Mouse (Mus musculus): Measurements from ENCODE around the gene Jak2.

The Jak2 gene

GRCm38 (mm10) chr19:29354895-29355877, 103.6 kb downstream of the Jak2 start:
- in situ Hi-C loops (cut with MboI, MseI): loop anchor here (5.0 to 10.0 kb wide), 5 partner anchors 38 to 810 kb away; no protein-coding TSS in a partner anchor

GRCm38 (mm10) chr19:29356281-29356680, 104.7 kb downstream of the Jak2 start:
- in situ Hi-C loops (cut with MboI, MseI): loop anchor here (10.0 kb wide), 4 partner anchors 139 to 811 kb away; no protein-coding TSS in a partner anchor

DNA sequence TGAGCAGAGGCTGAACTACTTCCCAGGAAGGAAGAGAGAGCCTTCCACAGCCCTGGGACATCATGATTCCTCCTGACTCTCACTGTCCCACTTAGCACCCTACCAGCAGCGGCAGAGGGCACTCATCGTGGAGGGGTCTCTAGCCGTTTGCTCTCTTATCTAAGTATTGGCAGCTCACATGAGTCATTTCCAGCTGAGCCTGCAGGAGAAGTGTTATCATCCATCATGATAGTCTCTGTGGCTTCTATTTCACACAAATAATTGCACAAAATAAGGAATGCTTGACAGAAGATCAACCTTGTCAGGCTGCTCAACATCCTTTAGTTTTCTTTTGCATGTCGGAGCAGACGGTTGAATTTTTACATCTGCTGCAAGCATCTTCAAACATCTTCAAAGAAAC, 108.6 kb downstream of the Jak2 start:
- in situ Hi-C loops (cut with MboI, MseI): no loop called here

GRCm38 (mm10) chr19:29361468-29362130, 110.0 kb downstream of the Jak2 start:
- in situ Hi-C loops (cut with MboI, MseI): no loop called here

- in situ Hi-C loops (cut with MboI, MseI): no loop called here
Measured at GRCm38 (mm10) chr19:29362173-29362930, 110.7 kb downstream of the Jak2 start.

Measured in T-helper 17 cell (primary cell).